Mouse (Mus musculus) lung, embryonic 16.5 days (tissue): ENCODE measurements around the gene Scn4a. TPM values are rescaled to one million over a fixed set of nuclear protein-coding genes. Genes with fewer than 3 reads are reported as not detected.

Experiments
- ATAC-seq: fragments of 200-750 bp; cut with Nextera tagmentation; 2 replicates; pipeline ENCODE4 v1.8.0; 2017; ENCODE audit warnings: low read depth, mild to moderate bottlenecking, moderate library complexity
- H3K27ac ChIP-seq: fragments of 300-500 bp; sonication (generic); 2 replicates; pipeline ENCODE4 v1.5.1; 2014; ENCODE audit warnings: mild to moderate bottlenecking, control low read depth, low read length
- H3K27me3 ChIP-seq: fragments of 300-500 bp; sonication (generic); 2 replicates; pipeline ENCODE4 v1.6.1; 2014; ENCODE audit warnings: low read depth, low read length, mixed read lengths; ENCODE audit not compliant: control insufficient read depth, insufficient read depth
- H3K36me3 ChIP-seq: fragments of 300-500 bp; sonication (generic); 2 replicates; pipeline ENCODE4 v1.6.1; 2014; ENCODE audit warnings: low read length; ENCODE audit not compliant: control insufficient read depth, insufficient read depth
- H3K4me1 ChIP-seq: fragments of 300-500 bp; sonication (generic); replicated peaks from 2 replicates; pipeline ENCODE4 v1.6.1; 2014; ENCODE audit warnings: low read length, mixed read lengths; ENCODE audit not compliant: control insufficient read depth, insufficient read depth
- H3K4me2 ChIP-seq: fragments of 300-500 bp; sonication (generic); 2 replicates; pipeline ENCODE4 v1.6.1; 2014; ENCODE audit warnings: low read depth, low read length, control low read depth
- H3K4me3 ChIP-seq: fragments of 300-500 bp; sonication (generic); 2 replicates; pipeline ENCODE4 v1.5.1; 2014; ENCODE audit warnings: mild to moderate bottlenecking, low read length, control low read depth
- H3K9ac ChIP-seq: fragments of 300-500 bp; sonication (generic); 2 replicates; pipeline ENCODE4 v1.6.1; 2014; ENCODE audit warnings: low read length, control low read depth
- H3K9me3 ChIP-seq: fragments of 300-500 bp; sonication (generic); 2 replicates; pipeline ENCODE4 v1.6.1; 2016; ENCODE audit warnings: low read length; ENCODE audit not compliant: control insufficient read depth
- WGBS: fragments of 180-500 bp; shearing (Covaris S2); extraction: QIAGEN DNeasy Blood & Tissue Kit; methylation state at CpG from one replicate; pipeline ENCODE4 v1.1.7; 2014; 5-methylcytosine and 5-hydroxymethylcytosine counted together
- polyA plus RNA-seq: library from polyadenylated mRNA; unstranded; fragments of >200 nt; fragmentation: Nextera tagmentation; extraction: Ambion mirVana; gene quantifications from 2 replicates; pipeline ENCODE4 v1.2.1, GENCODE M21; 2015

The Scn4a gene
- polyA plus RNA-seq, 1 experiment from 2014 or later: 0.03 TPM

DNA sequence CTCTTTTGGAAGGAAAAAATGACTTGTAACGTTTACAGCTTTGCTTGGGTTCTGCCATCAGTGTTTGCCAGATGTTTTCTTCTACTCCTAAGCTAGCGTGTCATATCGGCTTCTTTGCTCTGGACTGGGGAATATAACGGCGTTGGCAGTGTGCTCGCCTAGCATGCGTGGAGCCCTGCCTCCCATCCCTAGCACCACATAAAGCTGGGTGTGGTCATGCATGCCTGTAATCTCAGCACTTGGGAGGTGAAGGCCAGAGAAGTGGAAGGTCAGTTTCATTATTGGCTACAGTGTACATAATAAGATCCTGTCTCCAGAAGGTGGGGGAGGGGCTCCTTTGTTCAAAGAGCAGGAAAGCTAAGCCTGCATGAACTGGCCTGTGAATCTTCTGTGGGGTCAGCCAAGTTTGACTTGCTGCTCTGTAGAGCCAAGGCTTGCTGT is 78.1 kb downstream of the Scn4a start:
- H3K27ac ChIP-seq: peak overlapping the region; percentile 92
- no peaks in the 10 kb centered on the region for H3K36me3 ChIP-seq
- H3K9ac ChIP-seq: no peak overlapping the region
- no peak overlapping the region for H3K4me2 ChIP-seq
- H3K27me3 ChIP-seq: no peaks in the 10 kb centered on the region
- peak; percentile 48 for ATAC-seq
- H3K9me3 ChIP-seq: no peaks in the 10 kb centered on the region
- no peak overlapping the region for H3K4me3 ChIP-seq
- peaks cover 34% of the 10 kb centered on the region for H3K4me1 ChIP-seq
- WGBS: 40% methylated on average over 7 of the region's 7 CpGs

DNA sequence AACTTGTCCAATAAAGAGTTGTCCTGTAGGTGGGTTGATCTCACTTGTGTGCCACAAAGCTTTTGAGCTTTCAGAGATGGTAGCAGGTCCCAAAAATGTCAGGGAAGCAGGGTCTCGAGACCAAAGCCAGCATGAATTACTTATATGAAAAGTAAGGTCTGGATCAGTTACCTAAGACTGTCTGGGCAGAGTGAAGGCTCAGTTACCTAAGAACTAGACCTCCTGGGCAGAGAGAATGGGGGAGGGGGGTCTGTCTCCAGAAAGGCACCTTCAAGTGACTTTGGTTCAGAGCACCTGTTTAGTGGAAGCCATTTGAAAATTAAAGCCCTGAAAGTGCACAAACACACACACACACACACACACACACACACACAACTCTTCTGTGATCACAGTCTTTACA is 78.7 kb downstream of the Scn4a start:
- H3K9me3 ChIP-seq: no peaks in the 10 kb centered on the region
- no peaks in the 10 kb centered on the region for H3K27me3 ChIP-seq
- H3K4me1 ChIP-seq: peaks cover 35% of the 10 kb centered on the region
- H3K36me3 ChIP-seq: no peaks in the 10 kb centered on the region
- no peak overlapping the region for H3K4me2 ChIP-seq
- ATAC-seq: no peak
- 84% methylated on average over 1 of the region's 1 CpGs for WGBS
- no peak overlapping the region for H3K4me3 ChIP-seq
- H3K27ac ChIP-seq: peak overlapping the region; percentile 92
- no peak overlapping the region for H3K9ac ChIP-seq

DNA sequence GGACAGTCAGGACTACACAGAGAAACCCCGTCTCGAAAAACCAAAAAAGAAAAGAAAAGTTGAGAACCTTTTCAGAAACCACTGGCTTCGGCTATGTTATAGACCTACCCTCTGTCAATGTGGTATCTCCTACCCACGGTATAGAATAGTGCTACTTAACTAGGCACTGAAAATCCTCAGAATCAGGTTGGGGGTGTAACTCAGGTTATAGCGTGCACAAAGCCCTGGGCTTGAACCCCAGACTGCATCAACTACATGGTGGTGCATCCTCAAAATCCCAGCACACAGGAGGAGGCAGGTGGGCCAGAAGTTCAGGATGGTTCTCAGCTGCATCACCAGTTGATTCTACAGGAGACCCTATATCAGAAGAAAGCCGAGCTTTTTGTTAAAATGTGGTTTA is 79.3 kb downstream of the Scn4a start:
- WGBS: 92% methylated on average over 6 of the region's 6 CpGs
- ATAC-seq: no peak
- H3K4me1 ChIP-seq: peaks cover 40% of the 10 kb centered on the region

DNA sequence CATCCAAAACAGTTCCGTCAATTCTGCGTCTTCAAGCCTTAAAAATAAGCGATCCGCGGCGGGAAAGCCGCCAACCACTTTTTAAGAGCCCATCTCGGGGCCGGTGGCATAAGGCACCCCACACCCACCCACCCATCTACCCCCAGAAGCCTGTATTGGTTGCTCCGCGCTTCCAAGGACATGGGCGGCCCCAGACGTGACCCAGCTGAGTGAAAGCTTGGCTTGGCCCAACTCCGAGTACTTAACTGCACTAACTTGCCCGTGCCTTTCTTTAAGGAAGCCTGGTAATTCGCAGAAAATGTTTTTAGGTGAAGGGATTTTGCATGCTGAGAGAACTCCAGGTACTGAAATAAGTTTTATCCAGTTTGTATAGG is 79.8 kb downstream of the Scn4a start:
- Histone ChIP-seq H3K9ac (peak overlapping the region; percentile 74), H3K9me3 (no peaks in the 10 kb centered on the region), H3K4me3 (peak overlapping the region; percentile 92), H3K27me3 (no peaks in the 10 kb centered on the region), H3K4me1 (peaks cover 46% of the 10 kb centered on the region), H3K27ac (peak overlapping the region; percentile 92), H3K36me3 (no peaks in the 10 kb centered on the region), H3K4me2 (peak overlapping the region; percentile 79)
- 6% methylated on average over 16 of the region's 16 CpGs for WGBS
- ATAC-seq: no peak

More for the DNA sequence above, 79.3 kb downstream of the Scn4a start:
- Histone ChIP-seq H3K9me3 (no peaks in the 10 kb centered on the region), H3K4me2 (peak overlapping the region; percentile 79), H3K9ac (no peak overlapping the region), H3K4me3 (peak overlapping the region; percentile 92), H3K27ac (peak overlapping the region; percentile 92), H3K36me3 (no peaks in the 10 kb centered on the region), H3K27me3 (no peaks in the 10 kb centered on the region)

DNA sequence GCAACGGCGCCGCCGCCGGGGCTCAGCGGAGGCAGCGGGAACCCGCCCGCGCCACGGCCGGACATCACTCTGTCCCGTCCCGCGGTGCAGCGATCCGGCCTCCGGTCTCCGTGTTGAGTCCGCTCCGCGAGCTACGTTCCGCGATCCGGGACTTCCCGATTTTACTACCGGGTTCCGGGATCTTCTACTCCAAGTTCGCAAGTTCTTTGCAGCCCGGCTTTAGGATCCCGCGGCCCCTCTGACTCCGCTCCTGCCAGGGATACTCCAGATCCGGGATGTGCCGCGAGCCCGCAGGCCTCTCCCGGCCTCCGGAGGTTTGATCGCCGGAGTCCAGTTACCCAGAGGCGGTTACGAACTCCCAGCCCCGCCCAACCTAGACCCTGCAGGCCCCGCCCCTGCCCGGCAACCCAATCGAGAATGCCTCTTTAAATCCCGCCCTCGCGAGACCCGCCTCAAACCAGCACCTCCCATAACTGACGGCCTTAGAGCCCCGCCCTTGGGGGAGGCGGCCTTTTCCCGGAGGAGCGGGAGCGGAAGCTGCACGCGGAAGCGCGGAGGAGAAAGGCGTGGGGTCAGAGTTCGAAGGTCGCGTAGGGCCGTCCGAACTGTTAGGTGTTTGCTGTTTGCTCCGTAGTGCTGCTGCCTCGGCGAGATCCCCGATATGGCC is 80.3 kb downstream of the Scn4a start, which contains the start of gene Smarcd2:
Smarcd2 (minus strand) TSS at position 329 of the 667 bp plus-strand sequence.
- H3K4me1 ChIP-seq: peaks cover 51% of the 10 kb centered on the region
- under 1% methylated on average over 69 of the region's 72 CpGs for WGBS

DNA sequence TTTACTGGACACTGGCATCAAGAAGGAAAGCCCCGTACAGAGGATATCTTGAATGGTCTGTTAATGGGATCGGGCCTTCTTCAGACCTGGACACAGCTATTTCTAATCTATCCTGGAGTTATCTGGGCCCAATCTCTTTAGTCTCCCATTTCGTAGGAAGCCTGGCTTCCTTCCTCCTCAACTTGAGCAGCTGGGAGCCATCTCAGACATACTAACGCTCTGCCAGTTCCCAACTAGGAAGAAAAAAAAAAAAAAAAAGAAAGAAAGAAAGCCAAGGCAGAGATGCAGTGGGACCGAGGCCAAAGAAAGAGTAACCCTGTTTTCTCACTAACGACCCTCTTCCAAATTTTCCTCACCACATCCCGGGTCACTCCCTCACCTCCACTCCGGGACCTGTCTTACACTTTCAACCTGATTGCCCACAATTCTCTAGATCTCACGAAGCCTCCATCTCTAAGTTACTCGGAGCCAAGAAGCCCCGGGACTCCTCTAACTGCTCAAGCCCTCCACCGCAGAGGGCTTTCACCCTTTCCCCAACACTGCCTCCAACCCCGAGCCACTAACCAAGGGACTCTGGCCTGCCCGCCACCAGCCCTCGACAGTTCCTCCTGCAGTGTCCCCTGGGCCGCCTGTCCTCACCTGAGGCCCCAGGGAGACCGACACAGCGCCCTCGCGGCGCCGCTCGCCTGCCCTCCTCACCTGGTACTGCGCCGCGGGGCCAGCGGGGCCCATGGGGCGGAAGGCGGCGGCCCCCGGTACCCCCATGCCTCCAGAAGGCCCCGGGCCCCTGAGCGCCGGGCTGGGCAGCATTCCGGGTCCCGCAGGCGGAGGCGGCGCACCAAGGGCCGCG is 81.1 kb downstream of the Scn4a start:
- H3K9ac ChIP-seq: peak overlapping the region; percentile 100
- peaks cover 55% of the 10 kb centered on the region for H3K4me1 ChIP-seq
- under 1% methylated on average over 37 of the region's 41 CpGs for WGBS

More for the DNA sequence above, 80.3 kb downstream of the Scn4a start, which contains the start of gene Smarcd2:
- peak; percentile 92 for ATAC-seq
- H3K4me2 ChIP-seq: peak within 1 kb of the TSS; percentile 84
- peak within 1 kb of the TSS; percentile 100 for H3K9ac ChIP-seq
- peak within 1 kb of the TSS; percentile 99 for H3K27ac ChIP-seq
- H3K36me3 ChIP-seq: no peaks in the 10 kb centered on the region; the same call in 1 of the 2 replicates
- H3K9me3 ChIP-seq: no peaks in the 10 kb centered on the region
- H3K4me3 ChIP-seq: peak within 1 kb of the TSS; percentile 92
- no peaks in the 10 kb centered on the region for H3K27me3 ChIP-seq

DNA sequence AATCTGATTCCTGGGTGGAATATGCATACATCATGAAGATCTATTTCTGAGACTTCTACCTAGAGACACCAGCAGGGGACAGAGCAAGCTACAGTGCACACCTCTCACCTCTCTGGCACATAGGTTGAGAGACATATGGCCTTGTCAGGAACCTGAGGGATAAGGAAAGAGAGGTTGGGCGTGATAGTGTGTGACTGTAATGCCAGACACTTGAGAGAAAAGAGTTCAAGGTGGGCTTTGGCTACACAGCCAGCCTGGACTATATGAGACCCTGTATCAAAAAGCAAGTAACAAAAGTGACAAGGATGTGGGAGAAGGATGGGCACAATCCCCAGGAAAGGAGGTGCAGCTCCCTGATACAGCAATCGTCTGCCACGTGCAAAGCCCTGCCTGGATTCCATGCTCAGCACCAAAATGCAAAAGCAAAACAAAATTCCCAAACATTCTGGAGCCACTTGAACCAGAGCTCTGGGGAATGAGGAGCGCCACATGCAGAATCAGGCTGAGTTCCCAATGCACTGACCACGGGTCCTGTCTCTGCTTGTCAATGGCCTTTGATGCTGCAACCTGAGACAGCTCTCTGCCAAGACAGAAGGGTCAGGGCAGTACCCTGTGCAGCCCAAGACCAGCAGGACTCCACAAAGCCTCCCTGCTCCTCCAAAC is 81.8 kb downstream of the Scn4a start:
- Histone ChIP-seq H3K27me3 (no peaks in the 10 kb centered on the region), H3K4me2 (peak overlapping the region; percentile 84), H3K27ac (peak overlapping the region; percentile 99), H3K9me3 (no peaks in the 10 kb centered on the region), H3K36me3 (peaks cover 15% of the 10 kb centered on the region), H3K4me1 (peaks cover 50% of the 10 kb centered on the region), H3K4me3 (peak overlapping the region; percentile 92), H3K9ac (peak overlapping the region; percentile 100)
- ATAC-seq: no peak
- 22% methylated on average over 5 of the region's 5 CpGs for WGBS

More for the DNA sequence above, 81.1 kb downstream of the Scn4a start:
- Histone ChIP-seq H3K27me3 (no peaks in the 10 kb centered on the region), H3K4me2 (peak overlapping the region; percentile 84), H3K4me3 (peak overlapping the region; percentile 92), H3K9me3 (no peaks in the 10 kb centered on the region), H3K27ac (peak overlapping the region; percentile 99), H3K36me3 (peaks cover 7% of the 10 kb centered on the region)
- ATAC-seq: peak; percentile 27

DNA sequence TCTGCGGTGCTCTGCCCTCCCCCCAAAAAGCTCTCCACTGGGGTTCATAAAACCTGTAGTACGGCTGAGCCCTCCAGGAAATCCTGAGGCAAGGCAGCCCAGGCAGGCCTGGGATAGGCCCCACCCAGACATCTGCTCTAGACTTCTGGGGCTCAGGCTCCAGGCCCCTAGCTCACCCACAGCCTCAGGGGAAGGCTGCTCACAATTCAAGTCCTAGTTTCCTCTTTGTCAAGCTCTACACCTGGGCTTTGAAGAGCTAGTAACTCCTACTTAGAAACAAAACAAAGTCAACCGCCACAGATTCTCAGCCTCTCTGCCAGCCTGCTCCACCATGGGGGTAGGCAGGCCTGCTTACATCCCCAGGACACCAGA is 84.0 kb downstream of the Scn4a start:
- H3K36me3 ChIP-seq: peaks cover 37% of the 10 kb centered on the region
- H3K4me1 ChIP-seq: peaks cover 39% of the 10 kb centered on the region
- peak overlapping the region; percentile 77 for H3K27ac ChIP-seq
- ATAC-seq: no peak
- WGBS: 19% methylated on average over 3 of the region's 3 CpGs
- no peaks in the 10 kb centered on the region for H3K27me3 ChIP-seq
- H3K9ac ChIP-seq: peak overlapping the region; percentile 40
- H3K4me3 ChIP-seq: peak overlapping the region; percentile 19
- H3K4me2 ChIP-seq: peak overlapping the region; percentile 40
- H3K9me3 ChIP-seq: no peaks in the 10 kb centered on the region
